Mouse (Mus musculus): Measurements from ENCODE around the gene Mef2d.

DNA sequence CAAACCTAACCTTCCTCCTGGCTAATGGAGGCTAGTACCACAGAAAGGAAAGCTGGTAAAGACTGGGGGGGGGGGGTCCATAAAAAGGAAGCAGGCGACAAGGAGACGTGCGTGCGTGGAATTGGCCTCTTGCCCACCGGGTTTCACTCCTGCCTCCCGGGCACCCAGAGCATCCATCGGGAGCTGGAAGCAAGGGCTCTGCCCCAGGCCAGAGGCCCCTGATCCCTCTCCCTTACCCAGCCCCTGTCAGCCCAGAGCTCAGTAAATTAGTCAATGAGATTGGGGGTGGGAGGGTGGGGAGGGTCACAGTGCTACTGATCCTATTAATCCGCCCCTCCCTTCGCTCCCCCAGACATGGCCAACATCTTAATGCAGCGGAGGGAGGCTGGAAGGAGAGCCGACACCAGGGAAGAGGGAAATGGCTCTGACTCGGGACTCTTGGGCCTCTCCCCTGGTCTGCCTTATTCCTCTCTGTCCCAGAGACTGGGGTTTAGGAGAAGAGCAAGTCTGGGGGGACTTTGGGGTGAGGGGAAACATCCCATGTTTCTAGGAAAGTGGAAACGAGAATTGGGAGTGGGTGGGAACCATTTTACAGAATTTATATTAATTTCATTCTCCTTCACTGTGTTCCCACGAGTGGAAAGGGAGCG is 65.4 kb downstream of the Mef2d start:
- TF ChIP-seq POLR2A (IDR thresholded peaks at IDR 0.05; ENCODE audit: low read depth, low read length) (no peak), CTCF (IDR thresholded peaks at IDR 0.05; ENCODE audit: borderline replicate concordance, insufficient read depth, low read length) (no peak)
